Comparison of ENCODE assay signal across 10 mouse cellular contexts in the genomic region with DNA sequence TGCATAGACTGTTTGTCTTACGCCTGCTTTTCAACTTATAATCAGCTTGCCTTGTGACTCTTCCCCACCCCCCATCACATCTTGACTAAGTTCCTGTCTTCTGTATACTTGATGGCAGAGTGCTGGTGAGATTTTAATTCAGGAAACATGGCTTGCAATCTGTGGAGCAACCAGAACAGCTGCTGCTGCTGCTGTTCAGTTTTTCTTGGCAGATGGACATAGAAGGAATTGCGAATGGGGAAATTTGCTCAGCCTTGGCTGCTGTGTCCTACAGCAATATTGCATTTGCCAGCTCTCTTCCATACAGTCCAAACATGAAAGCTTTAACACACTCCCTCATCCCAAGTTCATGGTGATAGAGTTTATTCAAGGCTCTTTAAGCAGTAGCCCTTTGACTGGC.
DNase-seq lines count a peak whose midpoint lies in the region; ATAC-seq and TF ChIP-seq lines count a peak whose summit lies in the region.
"Had no signal": no experiment of that assay in that cellular context is flagged by ENCODE, and none has a peak within 500 bp of the region (broad histone marks: within the 10 kb centered on the region; RNA-seq: fewer than 3 reads in every experiment).

No protein-coding gene starts in this region.

- no peak for ATAC-seq in intestine, embryonic 16.5 days
- ATAC-seq in intestine, postnatal 0 days = no peak

- 68% methylated on average over 2 of the region's 2 CpGs for WGBS in intestine, embryonic 16.5 days
- WGBS in intestine, postnatal 0 days = 71% methylated on average over 2 of the region's 2 CpGs

- no peaks in the 10 kb centered on the region for H3K79me2 ChIP-seq in myocyte (ENCODE audit: control insufficient read depth, insufficient read depth)

- intact Hi-C loops in heart, postnatal 36 days (cut with DNase I) = no loop called here
- intact Hi-C loops in heart, postnatal 25 days (cut with DNase I) = no loop called here

- no peak for TF ChIP-seq POLR2A in myocyte (IDR thresholded peaks at IDR 0.05; ENCODE audit: insufficient read length, low read depth)

- no peak overlapping the region for H3ac ChIP-seq in myocyte (ENCODE audit: control insufficient read depth, insufficient read length)

- peak; percentile 35 for DNase-seq in heart, adult 8-10 months (ENCODE audit: low spot score)
- DNase-seq in heart, postnatal 36 days = no peak
- peak; percentile 12 for DNase-seq in fibroblast of lung, adult 2 months (ENCODE audit: low read depth)
- DNase-seq in heart, postnatal 25 days (ENCODE audit: low spot score) = peak; percentile 2
- DNase-seq: kidney, postnatal 14 days; thymus, adult 2 months had no signal

- no peak overlapping the region for H3K27ac ChIP-seq in intestine, embryonic 16.5 days (ENCODE audit: low read length)
- H3K27ac ChIP-seq in intestine, postnatal 0 days (ENCODE audit: low read depth, low read length) = no peak overlapping the region
- H3K27ac ChIP-seq: liver, embryonic 15.5 days had no signal

- no peaks in the 10 kb centered on the region for H3K27me3 ChIP-seq in myocyte (ENCODE audit: control insufficient read depth, insufficient read depth, insufficient read length)
- no peaks in the 10 kb centered on the region for H3K27me3 ChIP-seq in intestine, embryonic 16.5 days (replicated peaks; ENCODE audit: control insufficient read depth, insufficient read depth, low read length)
- H3K27me3 ChIP-seq in intestine, postnatal 0 days (replicated peaks; ENCODE audit: control insufficient read depth, insufficient read depth, low read length) = no peaks in the 10 kb centered on the region
- H3K27me3 ChIP-seq: liver, embryonic 15.5 days had no signal

- H3K4me1 ChIP-seq in intestine, embryonic 16.5 days (ENCODE audit: control insufficient read depth, insufficient read depth, low read length) = no peaks in the 10 kb centered on the region
- H3K4me1 ChIP-seq in intestine, postnatal 0 days (replicated peaks; ENCODE audit: control insufficient read depth, insufficient read depth, low read length) = no peaks in the 10 kb centered on the region
- H3K4me1 ChIP-seq: liver, embryonic 15.5 days had no signal

- H3K36me3 ChIP-seq in myocyte (ENCODE audit: control insufficient read depth, insufficient read depth) = no peaks in the 10 kb centered on the region
- H3K36me3 ChIP-seq in intestine, embryonic 16.5 days (ENCODE audit: control insufficient read depth, insufficient read depth, low read length) = no peaks in the 10 kb centered on the region
- H3K36me3 ChIP-seq in intestine, postnatal 0 days (ENCODE audit: control insufficient read depth, insufficient read depth) = no peaks in the 10 kb centered on the region
- H3K36me3 ChIP-seq: liver, embryonic 15.5 days had no signal

- H3K9ac ChIP-seq in intestine, embryonic 16.5 days (ENCODE audit: low read depth, low read length) = no peak overlapping the region
- H3K9ac ChIP-seq in intestine, postnatal 0 days (ENCODE audit: low read depth, low read length) = no peak overlapping the region
- H3K9ac ChIP-seq: liver, embryonic 15.5 days had no signal

- no peak for TF ChIP-seq CTCF in intestine, postnatal 0 days (IDR thresholded peaks at IDR 0.05; ENCODE audit: low read depth)

- no peak overlapping the region for H3K4me3 ChIP-seq in myocyte
- no peak overlapping the region for H3K4me3 ChIP-seq in intestine, embryonic 16.5 days (ENCODE audit: low read length)
- H3K4me3 ChIP-seq in intestine, postnatal 0 days (ENCODE audit: low read depth, low read length) = no peak overlapping the region
- H3K4me3 ChIP-seq: liver, embryonic 15.5 days had no signal

- no peak overlapping the region for H3K4me2 ChIP-seq in myocyte (ENCODE audit: low read depth)
- no peak overlapping the region for H3K4me2 ChIP-seq in intestine, embryonic 16.5 days (ENCODE audit: low read depth, low read length)
- H3K4me2 ChIP-seq in intestine, postnatal 0 days (replicated peaks; ENCODE audit: low read depth) = no peak overlapping the region
- H3K4me2 ChIP-seq: liver, embryonic 15.5 days had no signal

- no peaks in the 10 kb centered on the region for H3K9me3 ChIP-seq in intestine, embryonic 16.5 days (ENCODE audit: control insufficient read depth, low read length)
- H3K9me3 ChIP-seq in intestine, postnatal 0 days (ENCODE audit: control insufficient read depth) = no peaks in the 10 kb centered on the region

TF ChIP-seq in myocyte, 11 proteins besides CTCF, POLR2A, EP300 and RAD21:
- TF ChIP-seq TCF12 (IDR thresholded peaks at IDR 0.05; ENCODE audit: insufficient read depth, poor library complexity, severe bottlenecking) (no peak), MYOD1 (IDR thresholded peaks at IDR 0.05; ENCODE audit: control insufficient read depth in 1 of 3, insufficient read length in 2 of 3, low read depth in 2 of 3) (peak in 2 of 3 experiments; percentile 7 to 10), TCF3 (IDR thresholded peaks at IDR 0.05; ENCODE audit: insufficient read length, low read depth) (no peak), POLR2AphosphoS2 (IDR thresholded peaks at IDR 0.05; ENCODE audit: insufficient read length, low read depth) (no peak), MYOG (IDR thresholded peaks at IDR 0.05; ENCODE audit: control insufficient read depth in 1 of 3, insufficient read depth in 1 of 3, insufficient read length in 2 of 3, low read depth in 2 of 3) (peak in 1 of 3 experiments; percentile 22)

Comparison
In these comparisons a context has a peak if more than half of its experiments do, and no peak if none do; other contexts are left out.
1. DNase-seq: peak in heart, adult 8-10 months (single experiment), fibroblast of lung, adult 2 months (single experiment) and heart, postnatal 25 days (single experiment); none in heart, postnatal 36 days (0 of 2).